Mouse (Mus musculus) liver, adult 2 months (tissue): ENCODE measurements around the gene Prickle3. TPM values are rescaled to one million over a fixed set of nuclear protein-coding genes. Genes with fewer than 3 reads are reported as not detected.
A peak's percentile ranks its signal among the peaks of the same experiment; 100 is the strongest.

ENCODE experiments used
- DNase-seq: peaks from one replicate; pipeline ENCODE4 v3.0.0-alpha.2; 2011; ENCODE audit warnings: low read depth, low spot score; ENCODE audit errors: extremely low read depth
- H3K27ac ChIP-seq: fragments of 200-500 bp; replicated peaks from 2 replicates; pipeline ENCODE4 v1.5.1; 2012; ENCODE audit warnings: low read depth, mild to moderate bottlenecking, control low read depth, inconsistent platforms, low read length; ENCODE audit not compliant: insufficient read depth
- H3K27me3 ChIP-seq: fragments of 200-500 bp; 2 replicates; pipeline ENCODE4 v1.6.1; 2012; ENCODE audit warnings: mild to moderate bottlenecking, moderate library complexity, low read length, inconsistent platforms; ENCODE audit not compliant: control insufficient read depth, insufficient read depth
- H3K36me3 ChIP-seq: fragments of 200-500 bp; 2 replicates; pipeline ENCODE4 v1.6.1; 2012; ENCODE audit warnings: low read length, inconsistent platforms; ENCODE audit not compliant: control insufficient read depth, insufficient read depth
- H3K4me1 ChIP-seq: fragments of 200-500 bp; 2 replicates; pipeline ENCODE4 v1.6.1; 2011; ENCODE audit warnings: low read length; ENCODE audit not compliant: control insufficient read depth, insufficient read depth
- H3K4me3 ChIP-seq: fragments of 200-500 bp; 2 replicates; pipeline ENCODE4 v1.5.1; 2011; ENCODE audit warnings: low read depth, mild to moderate bottlenecking, control low read depth, low read length, moderate library complexity; ENCODE audit not compliant: insufficient read depth
- H3K79me2 ChIP-seq: fragments of 200-500 bp; 2 replicates; pipeline ENCODE4 v1.6.1; 2012; ENCODE audit warnings: inconsistent platforms, mild to moderate bottlenecking, low read length, moderate library complexity; ENCODE audit not compliant: control insufficient read depth, insufficient read depth
- H3K9ac ChIP-seq: fragments of 200-500 bp; 2 replicates; pipeline ENCODE4 v1.6.1; 2012; ENCODE audit warnings: low read depth, mild to moderate bottlenecking, control low read depth, inconsistent platforms, low read length
- CTCF ChIP-seq: fragments of 200-500 bp; IDR thresholded peaks from 2 replicates; pipeline ENCODE4 v1.5.1; 2011; ENCODE audit warnings: low read depth, low read length, control low read depth
- POLR2A ChIP-seq: fragments of 200-500 bp; IDR thresholded peaks from 2 replicates; pipeline ENCODE4 v1.6.1; 2011; ENCODE audit warnings: low read length, control low read depth; ENCODE audit not compliant: insufficient read depth; ENCODE audit errors: extremely low read depth
- WGBS: fragments of 180-500 bp; shearing (Covaris S2); methylation state at CpG from one replicate; pipeline ENCODE4 v1.1.7; 2018; 5-methylcytosine and 5-hydroxymethylcytosine counted together
- polyA plus RNA-seq: library from polyadenylated mRNA; depleted of rRNA; stranded (reverse); fragments of >200 nt; gene quantifications from 2 replicates; pipeline ENCODE4 v1.2.3, GENCODE M21; 2012; rRNA removed
- total RNA-seq: library from RNA; depleted of rRNA; stranded (reverse); fragments of >200 nt; gene quantifications from 2 replicates; pipeline ENCODE4 v1.2.3, GENCODE M21; 2014; rRNA removed

Gene Prickle3
- total RNA-seq: 2.0 and 2.8 TPM in 2 replicates
- 4.6 and 6.8 TPM in 2 replicates for polyA plus RNA-seq

DNA sequence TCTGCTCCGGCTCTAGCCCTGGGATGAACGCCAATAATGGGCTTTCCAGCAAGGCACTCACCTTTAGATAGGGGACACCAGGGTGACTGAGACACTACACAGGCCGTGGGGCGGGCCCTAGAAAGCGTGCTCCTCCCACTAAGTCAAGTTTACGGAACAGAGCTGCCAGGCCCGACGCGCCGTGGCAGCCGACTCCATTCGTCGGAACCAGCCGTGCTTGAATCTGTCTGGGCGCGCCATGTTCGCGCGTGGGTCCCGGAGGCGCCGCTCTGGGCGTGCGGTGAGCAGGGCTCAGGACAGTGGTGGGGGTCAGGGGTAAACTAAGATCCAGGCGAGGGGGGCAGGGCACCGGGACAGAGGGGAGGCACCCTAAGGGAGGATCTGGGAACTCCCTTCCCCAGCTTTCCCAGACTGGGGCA, at the start of gene Prickle3:
Gene Prickle3 (plus strand): TSS at position 40 of the 419 bp plus-strand sequence.
- H3K27me3 ChIP-seq: no peaks in the 10 kb centered on the region
- peak within 1 kb of the TSS; percentile 99 for H3K4me3 ChIP-seq
- H3K79me2 ChIP-seq: no peaks in the 10 kb centered on the region
- peak; percentile 50; the same call in 1 of the 2 replicates for TF ChIP-seq POLR2A
- no peak for TF ChIP-seq CTCF
- peak within 1 kb of the TSS; percentile 86 for H3K27ac ChIP-seq
- peaks cover 3% of the 10 kb centered on the region for H3K4me1 ChIP-seq
- peaks cover 4% of the 10 kb centered on the region; the same call in 1 of the 2 replicates for H3K36me3 ChIP-seq
- WGBS: under 1% methylated on average over 26 of the region's 26 CpGs
- peak within 1 kb of the TSS; percentile 97 for H3K9ac ChIP-seq
- peak; percentile 82 for DNase-seq

GRCm38 (mm10) chrX:7610035-7610434, 47.0 kb upstream of the Prickle3 start:
- no peak for DNase-seq
- no peak overlapping the region for H3K4me3 ChIP-seq
- TF ChIP-seq POLR2A (no peak), CTCF (no peak)
- H3K36me3 ChIP-seq: no peaks in the 10 kb centered on the region
- 6% methylated on average over 21 of the region's 21 CpGs for WGBS
- H3K27ac ChIP-seq: no peak overlapping the region
- H3K27me3 ChIP-seq: peaks cover 2% of the 10 kb centered on the region; the same call in 1 of the 2 replicates
- no peak overlapping the region for H3K9ac ChIP-seq
- no peaks in the 10 kb centered on the region for H3K79me2 ChIP-seq
- no peaks in the 10 kb centered on the region for H3K4me1 ChIP-seq

DNA sequence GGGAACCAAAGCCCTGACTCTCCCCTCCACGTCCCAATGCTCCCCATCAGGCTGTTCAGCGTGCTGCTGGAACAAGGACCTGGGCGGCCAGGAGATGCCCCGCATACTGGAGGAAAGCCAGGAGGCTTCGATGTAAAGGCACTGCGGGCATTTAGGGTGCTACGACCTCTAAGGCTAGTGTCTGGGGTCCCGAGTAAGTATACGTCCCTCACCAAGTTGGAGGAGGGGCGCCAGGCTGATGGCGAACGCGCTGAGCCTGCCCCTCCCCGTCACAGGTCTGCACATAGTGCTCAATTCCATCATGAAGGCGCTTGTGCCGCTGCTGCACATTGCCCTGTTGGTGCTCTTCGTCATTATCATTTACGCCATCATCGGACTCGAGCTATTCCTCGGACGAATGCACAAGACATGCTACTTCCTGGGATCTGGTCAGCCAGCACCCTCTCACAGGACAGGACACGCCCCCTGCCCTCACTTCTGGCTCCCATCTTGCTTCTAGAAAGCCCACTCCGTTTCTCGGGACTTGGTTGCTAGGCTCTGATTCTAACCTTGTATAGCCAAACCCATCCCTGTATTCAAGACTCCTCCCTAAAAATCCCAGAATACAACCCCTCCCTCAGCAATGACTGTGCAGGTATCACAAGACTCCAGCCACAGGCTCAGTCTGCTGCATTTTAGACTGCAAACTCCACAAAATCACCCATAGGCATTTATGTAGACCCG, 46.4 kb upstream of the Prickle3 start:
- Histone ChIP-seq H3K36me3 (no peaks in the 10 kb centered on the region), H3K79me2 (no peaks in the 10 kb centered on the region), H3K4me3 (peak overlapping the region; percentile 17; the same call in 1 of the 2 replicates), H3K4me1 (no peaks in the 10 kb centered on the region), H3K27ac (no peak overlapping the region), H3K9ac (no peak overlapping the region), H3K27me3 (peaks cover 2% of the 10 kb centered on the region; the same call in 1 of the 2 replicates)
- no peak for TF ChIP-seq POLR2A
- DNase-seq: no peak
- 5% methylated on average over 23 of the region's 26 CpGs for whole genome bisulfite sequencing

DNA sequence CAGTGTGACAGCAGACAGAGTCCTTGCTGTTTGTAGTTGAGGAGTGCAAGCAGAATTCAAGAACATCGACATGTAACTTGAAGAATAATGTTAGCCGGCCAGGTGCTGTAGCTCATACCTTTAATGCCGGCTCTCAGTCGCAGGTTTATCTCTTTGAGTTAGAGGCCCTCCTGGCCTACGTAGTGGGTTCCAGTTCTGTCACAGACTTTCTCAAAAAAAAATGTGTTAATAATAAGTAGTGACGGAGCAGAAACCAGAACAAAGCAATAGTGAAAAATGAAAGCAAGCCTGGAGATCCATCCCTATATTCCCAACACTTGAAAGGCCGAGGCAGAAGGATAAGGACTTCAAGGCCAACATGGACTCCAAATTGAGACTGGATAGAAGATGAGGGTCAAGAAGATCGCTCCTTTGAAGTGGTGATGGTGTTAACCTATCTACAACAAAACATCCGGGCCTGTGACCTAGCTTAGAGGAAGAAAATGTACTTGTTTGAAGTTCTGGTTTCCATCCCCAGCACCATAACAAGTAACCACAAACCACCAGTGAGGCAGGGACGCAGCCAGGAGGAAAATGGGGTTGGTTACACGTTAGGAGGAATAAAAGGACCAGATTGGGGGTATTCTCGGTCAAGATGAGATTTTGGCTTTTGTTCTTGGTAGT, 39.0 kb upstream of the Prickle3 start:
- H3K27ac ChIP-seq: no peak overlapping the region
- H3K9ac ChIP-seq: no peak overlapping the region
- no peaks in the 10 kb centered on the region for H3K79me2 ChIP-seq
- no peaks in the 10 kb centered on the region for H3K36me3 ChIP-seq
- no peak for TF ChIP-seq CTCF
- no peak for TF ChIP-seq POLR2A
- no peaks in the 10 kb centered on the region for H3K4me1 ChIP-seq
- DNase-seq: no peak
- H3K27me3 ChIP-seq: no peaks in the 10 kb centered on the region
- H3K4me3 ChIP-seq: no peak overlapping the region
- WGBS: 80% methylated on average over 12 of the region's 12 CpGs

- H3K4me3 ChIP-seq: no peak overlapping the region
Measured at GRCm38 (mm10) chrX:7632560-7632959, 24.5 kb upstream of the Prickle3 start.

More at GRCm38 (mm10) chrX:7632560-7632959, 24.5 kb upstream of the Prickle3 start:
- Histone ChIP-seq H3K27ac (no peak overlapping the region), H3K36me3 (no peaks in the 10 kb centered on the region), H3K27me3 (no peaks in the 10 kb centered on the region; the same call in 1 of the 2 replicates), H3K9ac (no peak overlapping the region), H3K79me2 (no peaks in the 10 kb centered on the region), H3K4me1 (no peaks in the 10 kb centered on the region)
- no peak for DNase-seq
- TF ChIP-seq POLR2A: no peak
- TF ChIP-seq CTCF: no peak
- WGBS: 90% methylated on average over 6 of the region's 6 CpGs
